Mouse (Mus musculus) small intestine, adult 10 weeks (tissue): Measurements from ENCODE around the gene Ctnnal1. TPM values are rescaled to one million over a fixed set of nuclear protein-coding genes. Genes with fewer than 3 reads are reported as not detected.

ENCODE experiments used
- polyA plus RNA-seq: library from polyadenylated mRNA; stranded (reverse); fragments of 350-450 nt; fragmentation: Illumina TruSeq; extraction: RNeasy Lipid Tissue Mini Kit (QIAGEN cat#74804); gene quantifications from one replicate; pipeline ENCODE4 v1.2.3, GENCODE M21; 2014; ENCODE audit warnings: low replicate concordance

Ctnnal1 gene
- 15.1 TPM for polyA plus RNA-seq

GRCm38 (mm10) chr4:56865003-56865511 is at the start of gene Ctnnal1:
Ctnnal1 (minus strand) TSS chr4:56865188.

DNA sequence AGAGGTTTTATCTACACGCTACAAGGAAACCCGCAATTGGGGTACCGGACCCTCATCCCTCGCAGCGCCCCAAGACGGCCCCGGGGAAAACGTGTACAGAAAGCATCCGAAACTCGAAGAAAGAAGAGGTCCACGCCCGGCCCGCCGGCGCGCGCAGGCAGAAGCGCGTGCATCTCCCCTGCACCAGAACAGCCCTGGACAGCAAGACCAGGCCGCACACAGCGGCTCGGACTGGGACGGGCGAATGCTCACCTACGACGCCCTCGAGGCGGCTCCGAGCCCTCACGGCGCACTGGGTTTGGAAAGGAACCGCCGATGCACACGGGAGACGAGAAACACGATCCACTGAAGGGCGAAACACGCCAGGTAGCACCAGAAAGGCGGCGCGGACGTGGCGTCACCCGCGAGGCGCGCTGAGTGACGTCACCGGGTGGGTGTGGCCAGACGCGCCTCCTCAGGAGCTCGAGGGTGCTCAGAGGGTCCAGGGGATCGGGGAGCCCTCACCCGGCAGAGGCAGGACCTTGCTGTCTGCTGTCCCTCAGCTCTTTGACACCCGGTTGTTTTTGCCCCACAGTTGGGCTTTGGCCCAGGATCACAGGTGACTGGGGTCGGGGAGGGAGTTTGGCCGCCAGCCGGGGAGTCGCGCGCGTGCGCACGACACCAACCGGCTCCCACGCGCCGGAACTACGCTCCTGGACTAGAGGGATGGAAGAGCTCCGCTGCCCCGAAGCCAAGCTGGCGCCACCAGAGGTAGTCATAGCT is 62.9 kb downstream of the Ctnnal1 start, which contains the start of the genes Elp1 and Fam206a:
Elp1 (minus strand) TSS at position 425 of the 762 bp plus-strand sequence.
Fam206a (plus strand) TSS at position 439 of the 762 bp plus-strand sequence.

Other genes with a start within 250 kb of the Ctnnal1 start
- not detected for gene Gm26657, start 125.1 kb downstream of the Ctnnal1 start, polyA plus RNA-seq
- gene Actl7b, start 123.7 kb downstream of the Ctnnal1 start, polyA plus RNA-seq: not detected
- gene Actl7a, start 121.8 kb downstream of the Ctnnal1 start, polyA plus RNA-seq: not detected
- gene Elp1, start 62.9 kb downstream of the Ctnnal1 start, polyA plus RNA-seq: 16.4 TPM
- 11.1 TPM for gene Fam206a, start 62.8 kb downstream of the Ctnnal1 start, polyA plus RNA-seq
- gene Tmem245, start 82.2 kb upstream of the Ctnnal1 start, polyA plus RNA-seq: 31.8 TPM
- gene Frrs1l, start 125.2 kb upstream of the Ctnnal1 start, polyA plus RNA-seq: 0.19 TPM